Mouse (Mus musculus): ENCODE data around the gene Zmiz2. TPM values are rescaled to one million over a fixed set of nuclear protein-coding genes. Genes with fewer than 3 reads are reported as not detected.

Gene Zmiz2
- polyA plus RNA-seq (2014; fragmentation: Nextera tagmentation; extraction: Ambion mirVana), result 22.3 and 28.9 TPM in 2 replicates

DNA sequence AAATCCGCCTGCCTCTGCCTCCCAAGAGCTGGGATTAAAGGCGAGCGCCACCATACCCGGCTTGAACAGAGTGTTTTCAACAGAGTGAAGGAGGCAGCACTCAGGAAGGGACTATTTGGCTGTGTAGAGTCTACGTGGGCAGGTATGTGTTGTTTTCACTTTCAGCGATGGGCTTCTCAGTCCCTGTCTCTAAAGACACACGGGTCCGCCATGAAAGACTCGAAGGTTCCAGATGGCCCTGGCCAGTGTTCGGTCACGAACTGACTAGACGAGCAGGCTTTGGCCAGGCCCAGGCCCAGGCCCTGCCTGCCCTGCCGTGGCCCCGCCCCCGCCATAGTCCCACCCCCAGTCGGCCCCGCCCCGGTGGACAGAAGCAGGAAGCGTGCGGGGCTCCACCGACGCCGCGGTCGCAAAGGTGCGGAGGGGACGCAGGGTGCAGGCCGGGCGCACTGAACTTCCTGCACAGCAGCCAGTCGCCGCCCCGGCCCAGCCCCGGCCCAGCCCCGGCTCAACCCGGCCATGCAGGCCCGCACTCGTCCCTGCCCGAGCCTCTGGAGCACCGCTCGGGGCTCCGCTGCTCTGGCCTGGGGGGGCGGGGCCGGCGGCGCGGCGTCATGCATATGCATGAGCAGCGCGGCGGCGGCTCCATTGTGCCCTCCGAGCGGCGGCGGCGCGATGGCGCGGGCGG lies at the start of gene Zmiz2:
Gene Zmiz2, plus strand, starts transcription at position 349 of the 688 bp plus-strand sequence.
- peak within 1 kb of the TSS; percentile 91 for H3K9ac ChIP-seq (ENCODE audit: low read length)
- DNase-seq (ENCODE audit: low spot score), result peak; percentile 98
- peaks cover 7% of the 10 kb centered on the region; the same call in 1 of the 2 replicates for H3K4me1 ChIP-seq (replicated peaks; ENCODE audit: control insufficient read depth, insufficient read depth, low read length)
- H3K36me3 ChIP-seq (ENCODE audit: control insufficient read depth, insufficient read depth, low read length), result no peaks in the 10 kb centered on the region; the same call in 1 of the 2 replicates
- no peaks in the 10 kb centered on the region for H3K27me3 ChIP-seq (ENCODE audit: control insufficient read depth, insufficient read depth, low read length)
- ATAC-seq (replicated peaks; ENCODE audit: low FRiP score), result peak; percentile 98
- peak within 1 kb of the TSS; percentile 98 for H3K4me3 ChIP-seq (ENCODE audit: low read depth, low read length)
- WGBS, result 10% methylated on average over 35 of the region's 60 CpGs
- peak within 1 kb of the TSS; percentile 66 for H3K4me2 ChIP-seq (ENCODE audit: low read depth, low read length, severe bottlenecking)
- peak within 1 kb of the TSS; percentile 90 for H3K27ac ChIP-seq (ENCODE audit: low read depth, low read length)
- H3K9me3 ChIP-seq (ENCODE audit: control insufficient read depth, low read length), result no peaks in the 10 kb centered on the region

DNA sequence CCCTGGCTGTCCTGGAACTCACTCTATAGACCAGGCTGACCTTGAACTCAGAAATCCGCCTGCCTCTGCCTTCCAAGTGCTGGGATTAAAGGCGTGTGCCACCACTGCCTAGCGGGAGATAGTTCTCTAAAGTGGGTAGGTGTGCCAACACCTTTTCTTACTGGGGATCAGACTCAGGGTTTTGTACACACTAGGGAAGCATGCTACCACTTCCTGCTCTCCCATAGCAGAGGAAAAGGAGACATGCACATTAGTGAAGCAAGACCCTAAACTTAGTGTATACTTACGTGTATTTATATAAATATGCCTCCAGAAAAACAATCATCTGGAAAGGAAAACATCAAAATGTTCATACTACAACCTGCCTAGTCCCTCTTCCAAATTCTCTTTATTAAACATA lies 42.9 kb upstream of the Zmiz2 start:
- ATAC-seq (replicated peaks; ENCODE audit: low FRiP score) (no peak), DNase-seq (ENCODE audit: low spot score) (no peak)
- WGBS, result 93% methylated on average over 4 of the region's 4 CpGs
- Histone ChIP-seq H3K9ac (ENCODE audit: low read length) (no peak overlapping the region), H3K4me2 (ENCODE audit: low read depth, low read length, severe bottlenecking) (no peak overlapping the region), H3K4me1 (replicated peaks; ENCODE audit: control insufficient read depth, insufficient read depth, low read length) (no peaks in the 10 kb centered on the region), H3K9me3 (ENCODE audit: control insufficient read depth, low read length) (no peaks in the 10 kb centered on the region), H3K27ac (ENCODE audit: low read depth, low read length) (no peak overlapping the region), H3K27me3 (ENCODE audit: control insufficient read depth, insufficient read depth, low read length) (no peaks in the 10 kb centered on the region), H3K4me3 (ENCODE audit: low read depth, low read length) (no peak overlapping the region), H3K36me3 (ENCODE audit: control insufficient read depth, insufficient read depth, low read length) (peaks cover 22% of the 10 kb centered on the region)

DNA sequence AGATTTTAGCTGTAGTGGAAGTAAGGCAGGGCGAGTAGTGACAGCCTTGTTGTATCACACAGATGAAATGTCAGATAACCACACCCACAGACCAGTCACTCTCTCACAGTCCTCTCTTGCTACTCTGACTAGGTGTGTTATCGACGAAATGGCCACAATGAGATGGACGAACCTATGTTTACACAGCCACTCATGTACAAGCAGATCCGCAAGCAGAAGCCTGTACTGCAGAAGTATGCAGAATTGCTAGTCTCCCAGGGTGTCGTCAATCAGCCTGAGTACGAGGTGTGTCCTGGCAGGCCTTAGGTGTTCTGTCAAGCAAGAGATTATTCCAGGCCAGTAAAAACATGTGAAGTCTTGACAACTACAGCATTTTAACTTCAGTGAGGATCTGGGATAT lies 41.9 kb upstream of the Zmiz2 start:
- DNase-seq (ENCODE audit: low spot score), result no peak
- H3K9me3 ChIP-seq (ENCODE audit: control insufficient read depth, low read length), result no peaks in the 10 kb centered on the region
- H3K27ac ChIP-seq (ENCODE audit: low read depth, low read length), result no peak overlapping the region
- H3K27me3 ChIP-seq (ENCODE audit: control insufficient read depth, insufficient read depth, low read length), result no peaks in the 10 kb centered on the region
- peaks cover 18% of the 10 kb centered on the region for H3K36me3 ChIP-seq (ENCODE audit: control insufficient read depth, insufficient read depth, low read length)
- H3K9ac ChIP-seq (ENCODE audit: low read length), result no peak overlapping the region
- no peak overlapping the region for H3K4me3 ChIP-seq (ENCODE audit: low read depth, low read length)
- 93% methylated on average over 7 of the region's 7 CpGs for WGBS
- no peaks in the 10 kb centered on the region for H3K4me1 ChIP-seq (replicated peaks; ENCODE audit: control insufficient read depth, insufficient read depth, low read length)
- no peak overlapping the region for H3K4me2 ChIP-seq (ENCODE audit: low read depth, low read length, severe bottlenecking)
- no peak for ATAC-seq (replicated peaks; ENCODE audit: low FRiP score)

GRCm38 (mm10) chr11:6348681-6349200 lies 40.1 kb upstream of the Zmiz2 start:
- Histone ChIP-seq H3K9ac (ENCODE audit: low read length) (no peak overlapping the region), H3K27me3 (ENCODE audit: control insufficient read depth, insufficient read depth, low read length) (no peaks in the 10 kb centered on the region), H3K36me3 (ENCODE audit: control insufficient read depth, insufficient read depth, low read length) (peaks cover 14% of the 10 kb centered on the region), H3K27ac (ENCODE audit: low read depth, low read length) (no peak overlapping the region), H3K4me1 (replicated peaks; ENCODE audit: control insufficient read depth, insufficient read depth, low read length) (no peaks in the 10 kb centered on the region), H3K4me2 (ENCODE audit: low read depth, low read length, severe bottlenecking) (no peak overlapping the region), H3K4me3 (ENCODE audit: low read depth, low read length) (no peak overlapping the region), H3K9me3 (ENCODE audit: control insufficient read depth, low read length) (no peaks in the 10 kb centered on the region)
- ATAC-seq (replicated peaks; ENCODE audit: low FRiP score) (no peak), DNase-seq (ENCODE audit: low spot score) (no peak)
- 93% methylated on average over 11 of the region's 11 CpGs for WGBS

DNA sequence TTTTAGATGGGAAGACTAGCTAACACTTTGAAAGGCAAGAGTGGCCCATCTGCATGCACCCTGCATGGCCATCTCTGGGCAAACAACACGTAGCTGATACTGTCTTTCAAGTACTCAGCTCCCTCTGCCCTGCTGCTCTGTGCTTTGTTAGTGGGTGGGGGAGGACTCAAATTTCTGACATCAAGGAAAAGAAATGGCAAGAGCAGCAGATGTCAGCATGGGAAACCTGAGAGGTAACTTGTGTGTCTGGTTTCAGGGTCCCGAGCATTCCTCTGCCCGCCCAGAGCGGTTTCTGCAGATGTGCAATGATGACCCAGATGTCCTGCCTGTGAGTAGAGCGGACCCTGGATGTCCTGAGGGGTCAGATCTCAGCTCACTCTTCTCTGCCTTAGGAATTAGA lies 39.3 kb upstream of the Zmiz2 start:
- Histone ChIP-seq H3K4me1 (replicated peaks; ENCODE audit: control insufficient read depth, insufficient read depth, low read length) (no peaks in the 10 kb centered on the region), H3K9me3 (ENCODE audit: control insufficient read depth, low read length) (no peaks in the 10 kb centered on the region), H3K36me3 (ENCODE audit: control insufficient read depth, insufficient read depth, low read length) (peaks cover 14% of the 10 kb centered on the region), H3K4me3 (ENCODE audit: low read depth, low read length) (no peak overlapping the region), H3K9ac (ENCODE audit: low read length) (no peak overlapping the region), H3K4me2 (ENCODE audit: low read depth, low read length, severe bottlenecking) (no peak overlapping the region), H3K27me3 (ENCODE audit: control insufficient read depth, insufficient read depth, low read length) (no peaks in the 10 kb centered on the region), H3K27ac (ENCODE audit: low read depth, low read length) (no peak overlapping the region)
- WGBS, result 92% methylated on average over 5 of the region's 5 CpGs
- ATAC-seq (replicated peaks; ENCODE audit: low FRiP score) (no peak), DNase-seq (ENCODE audit: low spot score) (no peak)

- 99% methylated on average over 4 of the region's 4 CpGs for WGBS
- DNase-seq (ENCODE audit: low spot score) (no peak), ATAC-seq (replicated peaks; ENCODE audit: low FRiP score) (no peak)
- Histone ChIP-seq H3K4me2 (ENCODE audit: low read depth, low read length, severe bottlenecking) (no peak overlapping the region), H3K27me3 (ENCODE audit: control insufficient read depth, insufficient read depth, low read length) (no peaks in the 10 kb centered on the region), H3K9me3 (ENCODE audit: control insufficient read depth, low read length) (no peaks in the 10 kb centered on the region), H3K4me3 (ENCODE audit: low read depth, low read length) (no peak overlapping the region), H3K27ac (ENCODE audit: low read depth, low read length) (no peak overlapping the region), H3K4me1 (replicated peaks; ENCODE audit: control insufficient read depth, insufficient read depth, low read length) (no peaks in the 10 kb centered on the region), H3K36me3 (ENCODE audit: control insufficient read depth, insufficient read depth, low read length) (peaks cover 12% of the 10 kb centered on the region), H3K9ac (ENCODE audit: low read length) (no peak overlapping the region)
Measured at GRCm38 (mm10) chr11:6355106-6355505, 33.8 kb upstream of the Zmiz2 start.

- H3K4me3 ChIP-seq (ENCODE audit: low read depth, low read length), result no peak overlapping the region
- H3K27me3 ChIP-seq (ENCODE audit: control insufficient read depth, insufficient read depth, low read length), result no peaks in the 10 kb centered on the region
- no peaks in the 10 kb centered on the region for H3K4me1 ChIP-seq (replicated peaks; ENCODE audit: control insufficient read depth, insufficient read depth, low read length)
- ATAC-seq (replicated peaks; ENCODE audit: low FRiP score) (no peak), DNase-seq (ENCODE audit: low spot score) (no peak)
- H3K4me2 ChIP-seq (ENCODE audit: low read depth, low read length, severe bottlenecking), result no peak overlapping the region
- no peak overlapping the region for H3K27ac ChIP-seq (ENCODE audit: low read depth, low read length)
- H3K36me3 ChIP-seq (ENCODE audit: control insufficient read depth, insufficient read depth, low read length), result no peaks in the 10 kb centered on the region
- no peak overlapping the region for H3K9ac ChIP-seq (ENCODE audit: low read length)
- H3K9me3 ChIP-seq (ENCODE audit: control insufficient read depth, low read length), result no peaks in the 10 kb centered on the region
- WGBS, result 83% methylated on average over 9 of the region's 9 CpGs
Measured at GRCm38 (mm10) chr11:6364581-6365275, 24.1 kb upstream of the Zmiz2 start.

DNA sequence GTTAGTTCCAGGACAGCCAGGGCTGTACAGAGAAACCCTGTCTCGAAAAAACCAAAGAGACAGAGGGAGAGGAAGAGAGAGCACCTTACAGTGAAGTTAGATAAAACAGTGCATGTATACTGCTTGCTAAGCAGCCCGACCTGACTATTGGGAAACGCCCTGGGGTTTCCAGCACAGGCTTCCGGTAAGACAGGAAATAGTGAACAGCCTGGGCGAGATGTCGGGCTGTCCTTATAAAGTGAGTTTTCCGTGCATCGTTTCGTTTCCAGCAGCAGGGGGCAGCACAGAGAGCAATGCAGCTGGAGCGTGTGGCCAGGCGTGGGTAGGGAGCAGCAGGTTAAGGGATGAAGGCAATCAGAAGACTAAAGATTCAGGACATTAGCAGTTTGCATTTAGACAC lies 23.0 kb upstream of the Zmiz2 start:
- Histone ChIP-seq H3K9me3 (ENCODE audit: control insufficient read depth, low read length) (no peaks in the 10 kb centered on the region), H3K4me3 (ENCODE audit: low read depth, low read length) (no peak overlapping the region), H3K4me1 (replicated peaks; ENCODE audit: control insufficient read depth, insufficient read depth, low read length) (no peaks in the 10 kb centered on the region), H3K4me2 (ENCODE audit: low read depth, low read length, severe bottlenecking) (no peak overlapping the region), H3K27ac (ENCODE audit: low read depth, low read length) (no peak overlapping the region), H3K36me3 (ENCODE audit: control insufficient read depth, insufficient read depth, low read length) (no peaks in the 10 kb centered on the region), H3K27me3 (ENCODE audit: control insufficient read depth, insufficient read depth, low read length) (no peaks in the 10 kb centered on the region), H3K9ac (ENCODE audit: low read length) (no peak overlapping the region)
- DNase-seq (ENCODE audit: low spot score) (peak; percentile 81), ATAC-seq (replicated peaks; ENCODE audit: low FRiP score) (no peak)
- WGBS, result 24% methylated on average over 11 of the region's 11 CpGs

Data from forebrain, embryonic 11.5 days (tissue).